Mouse (Mus musculus) lung, postnatal 4 days (tissue): ENCODE measurements around the gene Atg16l1.

Source experiments
- DNase-seq, 2 experiments: peaks; one replicate each; pipeline ENCODE4 v3.0.0; 2021

The Atg16l1 gene

DNA sequence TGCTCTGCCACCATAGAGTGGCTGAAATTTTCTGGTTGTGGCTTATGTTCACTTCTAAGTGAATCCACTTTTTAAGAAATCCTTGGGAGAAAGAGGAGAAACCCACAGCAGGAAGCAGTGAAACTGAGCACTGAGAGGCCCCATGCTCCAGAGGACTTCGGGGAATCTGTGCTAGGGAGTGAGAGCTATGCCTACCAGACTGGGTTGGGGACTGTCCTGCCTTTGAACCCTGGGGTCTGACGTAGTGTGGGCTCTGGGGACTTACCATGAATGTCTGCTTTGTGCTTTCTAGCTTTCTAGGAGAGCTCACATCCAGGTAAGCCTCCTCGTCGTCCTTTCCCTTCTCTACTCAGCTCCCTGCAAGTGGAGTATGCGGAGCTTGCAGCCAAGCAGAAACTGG, 81.3 kb downstream of the Atg16l1 start:
- DNase-seq: no peak

DNA sequence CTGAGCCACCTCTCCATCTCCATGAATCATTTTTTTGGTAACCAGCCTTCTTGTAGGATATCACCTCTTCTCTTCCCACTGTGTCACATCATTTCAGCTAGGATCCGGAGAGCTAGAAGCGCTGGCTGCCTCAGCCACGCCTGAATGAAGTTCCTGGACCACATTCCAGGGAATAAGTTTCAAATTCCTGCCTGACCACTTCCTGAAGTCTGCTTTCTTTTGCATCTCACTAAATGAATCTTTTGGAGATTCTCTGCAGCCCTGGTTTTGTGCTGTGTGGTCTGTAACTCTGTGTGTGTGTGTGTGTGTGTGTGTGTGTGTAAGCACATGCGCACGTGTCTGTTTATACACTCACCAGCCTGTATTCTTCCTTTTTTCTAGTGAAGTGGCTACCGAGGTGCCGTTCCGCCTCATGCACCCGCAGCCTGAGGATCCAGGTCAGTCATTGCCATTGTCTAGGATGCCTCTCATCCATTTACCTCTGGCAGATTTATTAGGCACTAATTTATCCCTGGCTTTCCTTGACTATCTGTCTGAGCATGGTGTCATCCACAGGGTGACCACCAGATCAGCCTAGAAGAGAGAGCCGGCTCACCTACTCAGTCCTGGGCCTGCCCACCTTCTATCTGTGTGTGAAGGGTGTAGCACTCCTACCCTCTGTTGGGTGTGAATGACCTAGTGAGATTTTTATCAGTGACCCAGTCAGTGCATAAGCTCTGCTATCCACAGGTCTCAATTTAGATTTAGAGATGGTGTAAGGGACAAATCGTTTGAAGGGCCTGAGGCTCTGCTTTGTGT, 84.9 kb downstream of the Atg16l1 start:
- no peak for DNase-seq
